Mouse (Mus musculus): ENCODE results near the gene Abhd16b.

The Abhd16b gene

DNA sequence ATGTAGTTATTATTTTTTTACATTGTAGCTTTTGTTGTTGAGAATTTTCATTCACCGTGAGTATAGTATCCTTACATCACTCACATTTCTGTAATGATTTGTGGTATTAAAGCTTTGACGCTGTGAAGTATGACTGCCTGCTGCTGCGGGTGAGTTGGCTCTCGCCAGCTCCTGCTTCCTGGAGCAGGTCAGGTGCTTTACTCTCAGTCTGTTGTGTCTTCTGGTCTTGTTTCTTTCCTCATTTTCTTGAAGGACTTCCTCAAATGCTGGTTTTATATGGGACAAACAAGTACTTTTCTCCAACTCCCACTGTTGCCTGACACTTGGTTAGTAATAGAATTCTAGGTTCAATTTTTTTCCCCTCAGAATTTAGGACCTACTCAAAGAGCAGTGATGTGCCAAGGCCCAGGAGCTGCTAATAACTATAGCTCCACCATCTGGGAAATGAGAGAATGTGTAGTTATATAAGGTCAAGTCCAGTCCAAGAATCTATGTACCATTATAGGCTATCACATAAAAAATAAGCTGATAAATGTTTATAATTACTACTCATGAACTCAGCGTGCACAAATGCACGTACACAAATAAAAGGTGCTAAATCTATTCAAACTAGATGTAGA lies 48.9 kb downstream of the Abhd16b start:
- DNase-seq = no peak

Data from kidney, postnatal 25 days (tissue).